Mouse (Mus musculus): ENCODE measurements around the gene Ppfibp2. TPM values are rescaled to one million over a fixed set of nuclear protein-coding genes. Genes with fewer than 3 reads are reported as not detected.

The Ppfibp2 gene
- 13.7 and 14.3 TPM in 2 replicates for total RNA-seq (2017)

DNA sequence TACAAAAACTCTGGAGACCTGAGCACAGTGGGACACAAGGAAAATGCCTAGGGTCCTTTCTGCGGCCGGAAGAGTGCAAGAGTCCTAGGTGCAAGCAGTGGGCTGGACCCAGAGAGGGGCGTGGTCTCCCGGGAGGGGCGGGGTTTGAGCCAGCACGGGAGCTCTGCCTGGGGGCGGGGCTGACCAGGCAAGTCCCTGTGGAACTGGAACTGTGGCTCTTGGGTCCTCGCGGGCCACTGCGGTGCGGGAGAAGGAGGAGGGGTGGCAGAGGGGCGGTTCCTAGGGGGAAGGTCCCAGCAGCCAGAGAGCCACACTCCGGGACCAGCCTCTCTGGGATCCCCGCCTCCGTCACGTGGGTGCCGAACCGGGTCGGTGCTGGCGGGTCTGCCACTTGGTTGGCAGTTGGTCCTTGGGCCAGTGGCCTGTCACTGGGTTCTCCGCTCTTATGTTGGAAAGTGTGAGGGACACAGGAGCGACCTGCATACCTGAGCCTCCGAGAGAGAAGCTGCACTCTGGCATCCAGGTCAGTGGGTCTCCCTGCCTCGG lies at the start of gene Ppfibp2:
Gene Ppfibp2, plus strand, starts transcription at position 351 of the 546 bp plus-strand sequence.
- peak; percentile 88 to 92 for ATAC-seq (replicated peaks in 1 of 2; ENCODE audit: insufficient read depth in 1 of 2, low FRiP score in 2 of 2, low TSS enrichment in 1 of 2, low read depth in 1 of 2, poor library complexity in 2 of 2, severe bottlenecking in 2 of 2)

DNA sequence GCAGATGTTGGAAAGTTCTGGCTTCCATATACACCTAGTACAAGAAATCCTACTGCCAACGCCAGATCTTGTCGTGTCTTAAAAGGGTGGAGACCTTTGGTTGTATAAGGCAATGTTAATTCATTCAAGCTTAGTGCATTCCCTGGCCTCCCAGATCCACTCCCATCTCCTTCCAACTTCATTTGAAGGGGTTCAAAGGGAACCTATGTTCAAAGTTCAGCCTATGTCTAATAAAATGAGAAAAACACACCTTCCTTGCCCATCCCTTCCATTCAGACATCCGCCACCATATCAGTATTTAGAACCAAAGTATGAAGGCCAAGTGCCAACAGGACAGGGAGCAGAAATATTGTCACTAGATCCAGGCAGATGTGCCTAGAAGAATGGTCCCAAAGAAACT lies 47.1 kb upstream of the Ppfibp2 start:
- no peak for ATAC-seq (replicated peaks in 1 of 2; ENCODE audit: insufficient read depth in 1 of 2, low FRiP score in 2 of 2, low TSS enrichment in 1 of 2, low read depth in 1 of 2, poor library complexity in 2 of 2, severe bottlenecking in 2 of 2)

GRCm38 (mm10) chr7:107553461-107553860 lies 41.5 kb upstream of the Ppfibp2 start:
- peak in 1 of 2 experiments; percentile 32; a peak in 2 of 4 replicates for ATAC-seq (replicated peaks in 1 of 2; ENCODE audit: insufficient read depth in 1 of 2, low FRiP score in 2 of 2, low TSS enrichment in 1 of 2, low read depth in 1 of 2, poor library complexity in 2 of 2, severe bottlenecking in 2 of 2)

DNA sequence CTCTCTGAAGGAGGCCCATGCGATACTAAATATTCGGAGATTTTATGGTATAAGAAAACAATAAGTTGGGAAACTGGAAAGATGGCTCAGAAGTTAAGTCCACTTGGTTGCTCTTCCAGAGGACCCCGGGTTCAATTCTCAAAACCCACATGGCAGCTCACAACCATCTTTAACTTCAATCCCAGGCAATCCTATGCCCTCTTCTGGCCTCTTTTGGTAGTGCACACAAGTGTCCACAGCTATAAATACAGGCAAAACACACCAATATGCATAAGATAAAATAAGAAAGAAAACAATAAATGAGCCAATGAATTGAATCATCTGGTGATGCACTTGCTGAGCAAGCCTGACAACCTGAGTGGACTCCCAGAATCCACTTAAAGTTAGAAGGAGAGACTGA lies 39.1 kb upstream of the Ppfibp2 start:
- no peak for ATAC-seq (replicated peaks in 1 of 2; ENCODE audit: insufficient read depth in 1 of 2, low FRiP score in 2 of 2, low TSS enrichment in 1 of 2, low read depth in 1 of 2, poor library complexity in 2 of 2, severe bottlenecking in 2 of 2)

DNA sequence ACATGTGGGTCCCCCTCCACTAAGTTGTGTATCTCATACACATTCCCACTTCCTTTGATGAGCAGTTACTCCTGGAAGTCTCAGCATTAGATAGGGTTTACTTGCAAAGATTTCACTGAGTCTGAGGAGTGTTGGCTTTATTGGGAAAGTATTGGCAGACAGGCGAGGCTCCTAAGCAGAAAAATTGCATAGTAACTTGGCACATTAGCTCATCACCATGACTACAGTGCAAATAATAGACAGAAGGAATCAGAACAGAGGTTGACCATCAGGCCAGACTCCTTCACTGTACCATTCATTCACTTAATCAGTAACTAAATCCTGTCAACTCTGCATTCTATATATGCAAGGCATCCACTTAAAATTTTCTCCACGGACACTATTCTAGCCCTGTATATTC lies 34.3 kb upstream of the Ppfibp2 start:
- ATAC-seq (replicated peaks in 1 of 2; ENCODE audit: insufficient read depth in 1 of 2, low FRiP score in 2 of 2, low TSS enrichment in 1 of 2, low read depth in 1 of 2, poor library complexity in 2 of 2, severe bottlenecking in 2 of 2): no peak

DNA sequence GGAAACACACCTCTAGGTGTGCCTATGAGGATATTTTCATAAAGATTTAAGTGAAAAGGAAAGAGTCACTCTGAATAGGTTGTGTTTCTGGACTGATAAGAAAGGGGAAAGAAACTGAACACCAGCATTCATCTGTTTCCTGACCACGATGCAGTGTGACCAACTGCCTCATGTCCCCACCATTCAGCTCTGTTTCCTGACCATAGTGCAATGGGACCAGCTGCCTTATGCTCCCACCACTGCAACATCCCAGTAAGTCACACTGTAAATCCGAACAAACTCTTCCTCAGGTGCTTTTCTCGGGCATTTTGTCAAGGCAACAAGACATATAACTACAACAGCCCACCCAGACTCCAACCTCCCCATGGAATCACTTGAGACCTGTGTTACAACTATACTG lies 33.4 kb upstream of the Ppfibp2 start:
- ATAC-seq (replicated peaks in 1 of 2; ENCODE audit: insufficient read depth in 1 of 2, low FRiP score in 2 of 2, low TSS enrichment in 1 of 2, low read depth in 1 of 2, poor library complexity in 2 of 2, severe bottlenecking in 2 of 2): peak; percentile 97 to 99

DNA sequence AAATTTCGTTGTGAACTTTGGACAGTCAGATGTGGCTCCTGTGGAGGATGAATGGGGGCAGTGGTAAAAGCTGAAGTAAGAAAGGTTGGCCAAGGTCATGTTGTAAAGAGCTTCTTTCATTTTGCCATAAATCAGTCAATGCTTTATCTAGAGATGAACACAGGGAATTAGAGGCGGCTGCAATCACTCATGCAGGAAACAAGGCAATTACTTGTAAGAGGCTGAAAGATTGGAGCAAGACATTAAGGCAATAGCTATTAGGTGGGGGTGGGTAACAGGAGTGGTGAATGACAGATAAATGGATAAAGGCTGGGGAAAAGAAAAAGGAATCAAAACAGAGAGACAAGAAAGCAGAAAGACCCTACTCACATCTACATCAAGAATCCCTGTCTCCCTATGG lies 31.3 kb upstream of the Ppfibp2 start:
- ATAC-seq (replicated peaks in 1 of 2; ENCODE audit: insufficient read depth in 1 of 2, low FRiP score in 2 of 2, low TSS enrichment in 1 of 2, low read depth in 1 of 2, poor library complexity in 2 of 2, severe bottlenecking in 2 of 2): no peak

DNA sequence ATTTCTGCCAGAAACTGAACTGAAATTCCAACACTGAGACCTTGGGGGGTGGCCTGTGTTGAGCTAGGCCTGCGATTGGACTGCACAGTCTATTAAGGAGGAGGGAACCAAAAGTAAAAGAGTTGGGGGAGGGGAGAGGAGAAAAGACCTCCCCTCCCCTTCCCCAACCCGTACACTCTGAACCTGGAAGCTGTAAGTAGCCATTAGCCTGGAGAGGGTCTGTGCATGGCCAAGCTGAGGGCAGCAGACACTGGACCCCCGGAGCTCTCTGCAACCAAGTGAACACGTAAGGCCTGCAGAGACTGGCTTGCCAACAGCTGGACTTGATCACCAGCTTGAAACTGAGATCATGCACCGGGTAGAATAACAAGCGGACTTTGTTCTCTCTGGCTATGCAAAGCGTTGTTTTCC lies 27.7 kb upstream of the Ppfibp2 start, which contains the start of gene Olfml1:
Gene Olfml1, plus strand, starts transcription at position 186 of the 411 bp plus-strand sequence.
- ATAC-seq (replicated peaks in 1 of 2; ENCODE audit: insufficient read depth in 1 of 2, low FRiP score in 2 of 2, low TSS enrichment in 1 of 2, low read depth in 1 of 2, poor library complexity in 2 of 2, severe bottlenecking in 2 of 2): no peak

DNA sequence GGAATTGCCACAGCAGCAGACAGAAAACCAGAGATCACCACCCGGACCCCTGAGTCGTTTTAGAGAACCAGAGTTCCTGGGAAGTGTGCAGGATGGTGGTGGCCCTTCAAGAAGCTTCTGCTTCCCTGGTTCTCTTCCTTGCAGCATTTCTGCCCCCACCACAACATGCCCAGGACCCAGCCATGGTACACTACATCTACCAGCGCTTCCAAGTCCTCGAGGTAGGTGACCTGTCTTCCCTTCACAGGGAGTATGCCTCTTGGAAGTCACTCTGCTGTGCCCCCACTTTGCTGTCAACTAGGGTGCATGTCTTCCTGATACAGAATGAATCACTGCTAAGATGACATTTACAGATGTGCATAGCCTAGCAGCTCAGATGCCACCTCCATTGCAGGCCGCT lies 27.3 kb upstream of the Ppfibp2 start:
- no peak for ATAC-seq (replicated peaks in 1 of 2; ENCODE audit: insufficient read depth in 1 of 2, low FRiP score in 2 of 2, low TSS enrichment in 1 of 2, low read depth in 1 of 2, poor library complexity in 2 of 2, severe bottlenecking in 2 of 2)

- peak; percentile 37 to 39; a peak in 2 of 4 replicates for ATAC-seq (replicated peaks in 1 of 2; ENCODE audit: insufficient read depth in 1 of 2, low FRiP score in 2 of 2, low TSS enrichment in 1 of 2, low read depth in 1 of 2, poor library complexity in 2 of 2, severe bottlenecking in 2 of 2)
Measured at GRCm38 (mm10) chr7:107568971-107569370, 26.0 kb upstream of the Ppfibp2 start.

DNA sequence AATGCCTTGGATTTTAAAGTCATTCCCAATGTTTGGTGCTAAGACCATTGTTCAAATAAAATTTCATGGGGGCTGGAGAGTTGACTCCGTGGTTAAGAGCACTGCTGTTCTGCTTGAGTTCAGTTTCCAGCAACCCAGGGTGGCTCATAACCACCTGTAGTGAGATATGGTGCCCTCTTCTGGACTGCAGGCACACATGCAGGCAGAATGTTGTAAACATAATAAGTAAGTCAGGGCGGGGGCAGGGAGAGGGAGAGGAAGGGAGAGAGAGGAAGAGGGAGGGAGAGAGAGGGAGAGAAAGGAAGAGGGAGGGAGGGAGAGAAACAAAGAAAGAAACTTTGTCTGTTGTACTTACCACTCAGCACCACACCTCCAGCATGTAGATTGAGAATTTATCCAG lies 21.2 kb upstream of the Ppfibp2 start:
- ATAC-seq (replicated peaks in 1 of 2; ENCODE audit: insufficient read depth in 1 of 2, low FRiP score in 2 of 2, low TSS enrichment in 1 of 2, low read depth in 1 of 2, poor library complexity in 2 of 2, severe bottlenecking in 2 of 2): no peak

DNA sequence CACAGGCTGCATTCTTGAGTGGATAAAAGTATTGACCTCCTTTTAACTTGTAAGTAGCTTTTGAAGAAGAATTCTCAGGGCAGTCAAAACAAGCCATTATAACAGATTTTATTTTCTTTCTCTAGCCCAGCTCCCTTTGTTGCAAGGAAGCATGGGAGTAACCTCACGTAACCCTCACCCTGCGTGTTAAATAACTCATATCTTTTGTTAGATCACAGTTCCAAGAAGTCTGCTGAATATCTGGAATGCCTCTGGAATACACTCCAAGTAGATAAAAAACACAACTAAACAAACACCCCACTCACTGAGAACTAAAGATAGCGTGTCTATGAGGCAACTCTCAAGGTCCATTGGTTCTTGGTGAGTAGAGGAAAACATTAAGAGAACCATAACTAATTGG lies 20.7 kb upstream of the Ppfibp2 start:
- ATAC-seq (replicated peaks in 1 of 2; ENCODE audit: insufficient read depth in 1 of 2, low FRiP score in 2 of 2, low TSS enrichment in 1 of 2, low read depth in 1 of 2, poor library complexity in 2 of 2, severe bottlenecking in 2 of 2): no peak

- no peak for ATAC-seq (replicated peaks in 1 of 2; ENCODE audit: insufficient read depth in 1 of 2, low FRiP score in 2 of 2, low TSS enrichment in 1 of 2, low read depth in 1 of 2, poor library complexity in 2 of 2, severe bottlenecking in 2 of 2)
Measured at GRCm38 (mm10) chr7:107592641-107593040, 2.4 kb upstream of the Ppfibp2 start.

- ATAC-seq (replicated peaks in 1 of 2; ENCODE audit: insufficient read depth in 1 of 2, low FRiP score in 2 of 2, low TSS enrichment in 1 of 2, low read depth in 1 of 2, poor library complexity in 2 of 2, severe bottlenecking in 2 of 2): peak; percentile 56 to 59
Measured at GRCm38 (mm10) chr7:107593904-107594303, 1.1 kb upstream of the Ppfibp2 start.

DNA sequence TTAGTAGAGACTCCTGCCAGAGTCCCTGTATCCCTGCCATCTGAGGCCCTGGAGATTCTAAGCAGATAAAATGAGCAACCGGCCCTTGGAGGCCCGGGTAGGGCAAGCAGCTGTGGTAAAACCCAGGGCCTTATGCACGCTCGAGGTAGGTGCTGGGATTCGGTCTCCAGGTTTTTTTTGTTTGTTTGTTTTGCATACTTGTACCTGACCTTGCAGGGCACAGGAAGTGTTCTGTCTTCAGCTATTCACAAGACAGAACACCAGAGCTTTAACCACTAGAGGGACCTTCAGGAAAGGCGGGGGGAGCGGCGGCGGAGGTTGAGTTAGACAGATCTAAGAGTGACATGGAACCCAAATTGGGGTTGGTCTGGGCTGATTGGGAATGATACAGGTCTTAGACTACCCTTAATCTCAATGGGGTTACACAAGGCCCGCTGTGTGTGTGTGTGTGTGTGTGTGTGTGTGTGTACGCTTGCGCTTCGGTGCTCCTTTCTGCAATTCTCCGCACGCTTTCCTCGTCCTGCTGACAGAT lies 616 bp upstream of the Ppfibp2 start:
- peak; percentile 57 to 67 for ATAC-seq (replicated peaks in 1 of 2; ENCODE audit: insufficient read depth in 1 of 2, low FRiP score in 2 of 2, low TSS enrichment in 1 of 2, low read depth in 1 of 2, poor library complexity in 2 of 2, severe bottlenecking in 2 of 2)

DNA sequence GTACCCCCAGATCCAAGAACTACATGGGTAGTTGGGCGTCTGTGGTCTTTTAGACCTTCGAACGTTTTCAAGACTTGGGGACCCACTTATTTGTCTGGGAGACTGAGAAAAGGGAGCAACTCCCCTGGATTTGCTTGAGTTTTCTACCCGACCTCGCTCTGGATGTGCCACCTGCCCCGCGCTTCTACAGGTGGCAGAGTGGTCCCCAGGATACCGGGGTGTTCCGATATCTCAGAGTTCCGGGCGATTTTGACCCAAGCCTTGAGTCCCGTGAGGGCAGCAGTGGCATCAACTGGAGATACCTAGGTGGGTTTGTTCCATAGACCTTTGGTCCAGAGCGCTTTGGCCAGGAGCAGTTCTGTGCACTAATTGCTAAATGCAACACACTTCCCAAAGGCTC lies 419 bp downstream of the Ppfibp2 start:
- ATAC-seq (replicated peaks in 1 of 2; ENCODE audit: insufficient read depth in 1 of 2, low FRiP score in 2 of 2, low TSS enrichment in 1 of 2, low read depth in 1 of 2, poor library complexity in 2 of 2, severe bottlenecking in 2 of 2): no peak

DNA sequence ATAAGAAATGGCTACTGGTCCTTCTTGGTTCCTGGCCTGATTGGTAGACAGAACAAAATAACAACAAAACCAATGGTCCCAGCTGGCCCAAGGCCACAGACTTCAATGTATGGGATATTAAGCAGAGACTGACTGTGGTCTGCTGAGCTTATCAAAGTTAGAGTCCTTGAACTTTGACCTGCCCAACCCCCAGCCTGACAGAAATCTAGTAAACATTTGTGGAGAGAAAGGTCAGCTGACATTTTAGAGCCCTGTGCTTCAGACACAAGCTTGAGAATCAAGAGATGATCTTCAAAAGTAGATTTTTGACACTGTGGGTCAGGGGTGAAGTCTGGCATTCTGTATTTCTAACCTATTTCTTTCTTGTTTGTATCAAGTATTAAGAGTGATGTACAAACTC lies 1.7 kb downstream of the Ppfibp2 start:
- no peak for ATAC-seq (replicated peaks in 1 of 2; ENCODE audit: insufficient read depth in 1 of 2, low FRiP score in 2 of 2, low TSS enrichment in 1 of 2, low read depth in 1 of 2, poor library complexity in 2 of 2, severe bottlenecking in 2 of 2)

- no peak for ATAC-seq (replicated peaks in 1 of 2; ENCODE audit: insufficient read depth in 1 of 2, low FRiP score in 2 of 2, low TSS enrichment in 1 of 2, low read depth in 1 of 2, poor library complexity in 2 of 2, severe bottlenecking in 2 of 2)
Measured at GRCm38 (mm10) chr7:107597956-107598355, 2.9 kb downstream of the Ppfibp2 start.

DNA sequence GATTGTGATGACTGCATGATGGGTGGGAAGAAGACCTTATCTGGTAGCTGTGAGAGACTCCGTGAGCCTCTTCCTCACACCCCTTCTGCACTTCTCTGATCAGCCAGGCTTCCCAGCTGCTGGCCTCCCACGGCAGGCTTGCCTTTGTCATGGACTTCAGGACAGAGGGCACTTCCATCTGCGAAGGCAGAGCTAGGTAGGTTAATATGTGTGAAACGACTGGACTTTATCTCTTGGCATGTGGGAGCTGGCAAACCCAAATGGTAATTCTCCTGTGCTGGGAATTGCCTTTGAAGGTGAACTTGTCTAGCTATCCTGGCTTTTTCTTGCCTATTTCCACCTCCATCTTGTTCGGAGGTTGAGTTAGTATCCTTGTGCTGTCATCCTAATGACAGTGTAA lies 5.6 kb downstream of the Ppfibp2 start:
- no peak for ATAC-seq (replicated peaks in 1 of 2; ENCODE audit: insufficient read depth in 1 of 2, low FRiP score in 2 of 2, low TSS enrichment in 1 of 2, low read depth in 1 of 2, poor library complexity in 2 of 2, severe bottlenecking in 2 of 2)

Measured in hematopoietic stem cell, adult 5-6 weeks (primary cell).